Mouse (Mus musculus) liver, embryonic 16.5 days (tissue): ENCODE results near the gene Slc44a3. TPM values are rescaled to one million over a fixed set of nuclear protein-coding genes. Genes with fewer than 3 reads are reported as not detected.

Source experiments
- ATAC-seq: fragments of 200-750 bp; cut with Nextera tagmentation; 2 replicates; pipeline ENCODE4 v1.8.0; 2017; ENCODE audit warnings: low read depth, mild to moderate bottlenecking, moderate number of reproducible peaks, moderate library complexity
- H3K27ac ChIP-seq: fragments of 300-500 bp; sonication (generic); 2 replicates; pipeline ENCODE4 v1.5.1; 2014; ENCODE audit warnings: mild to moderate bottlenecking, low read length
- H3K27me3 ChIP-seq: fragments of 300-500 bp; sonication (generic); 2 replicates; pipeline ENCODE4 v1.6.1; 2014; ENCODE audit warnings: low read depth, low read length, mixed read lengths; ENCODE audit not compliant: control insufficient read depth, insufficient read depth
- H3K36me3 ChIP-seq: fragments of 300-500 bp; sonication (generic); 2 replicates; pipeline ENCODE4 v1.6.1; 2014; ENCODE audit warnings: mild to moderate bottlenecking; ENCODE audit not compliant: control insufficient read depth, insufficient read depth
- H3K4me1 ChIP-seq: fragments of 300-500 bp; sonication (generic); 2 replicates; pipeline ENCODE4 v1.6.1; 2014; ENCODE audit warnings: low read depth, low read length, mixed read lengths; ENCODE audit not compliant: control insufficient read depth
- H3K4me2 ChIP-seq: fragments of 300-500 bp; sonication (generic); 2 replicates; pipeline ENCODE4 v1.6.1; 2014; ENCODE audit warnings: low read depth, low read length, mixed read lengths
- H3K4me3 ChIP-seq: fragments of 300-500 bp; sonication (generic); 2 replicates; pipeline ENCODE4 v1.5.1; 2014; ENCODE audit warnings: low read depth, mild to moderate bottlenecking, low read length
- H3K9ac ChIP-seq: fragments of 300-500 bp; sonication (generic); 2 replicates; pipeline ENCODE4 v1.6.1; 2014; ENCODE audit warnings: low read depth, low read length
- H3K9me3 ChIP-seq: fragments of 300-500 bp; sonication (generic); replicated peaks from 2 replicates; pipeline ENCODE4 v1.6.1; 2016; ENCODE audit warnings: low read length; ENCODE audit not compliant: control insufficient read depth
- WGBS: fragments of 180-500 bp; shearing (Covaris S2); extraction: QIAGEN DNeasy Blood & Tissue Kit; methylation state at CpG from one replicate; pipeline ENCODE4 v1.1.7; 2014; ENCODE audit not compliant: insufficient replicate concordance; 5-methylcytosine and 5-hydroxymethylcytosine counted together
- polyA plus RNA-seq: library from polyadenylated mRNA; unstranded; fragments of >200 nt; fragmentation: Nextera tagmentation; extraction: Ambion mirVana; gene quantifications from 2 replicates; pipeline ENCODE4 v1.2.1, GENCODE M21; 2015

Gene Slc44a3
- polyA plus RNA-seq, 1 experiment from 2014 or later = 22.8 TPM

- Histone ChIP-seq H3K27ac (no peak overlapping the region), H3K9ac (no peak overlapping the region), H3K4me2 (no peak overlapping the region), H3K9me3 (no peaks in the 10 kb centered on the region), H3K27me3 (no peaks in the 10 kb centered on the region), H3K36me3 (peaks cover 4% of the 10 kb centered on the region), H3K4me1 (no peaks in the 10 kb centered on the region), H3K4me3 (no peak overlapping the region)
- WGBS = 52% methylated on average over 7 of the region's 7 CpGs
- no peak for ATAC-seq
Observed at GRCm38 (mm10) chr3:121493997-121494421, 38.2 kb downstream of the Slc44a3 start.

- WGBS = 49% methylated on average over 5 of the region's 5 CpGs
- H3K27ac ChIP-seq = no peak overlapping the region
- H3K9ac ChIP-seq = no peak overlapping the region
- no peaks in the 10 kb centered on the region for H3K27me3 ChIP-seq
- H3K4me3 ChIP-seq = no peak overlapping the region
- no peaks in the 10 kb centered on the region for H3K9me3 ChIP-seq
- peaks cover 4% of the 10 kb centered on the region for H3K36me3 ChIP-seq
- ATAC-seq = no peak
- H3K4me1 ChIP-seq = no peaks in the 10 kb centered on the region
- H3K4me2 ChIP-seq = no peak overlapping the region
Observed at GRCm38 (mm10) chr3:121492026-121492425, 40.2 kb downstream of the Slc44a3 start.

- Histone ChIP-seq H3K27ac (no peak overlapping the region), H3K9me3 (no peaks in the 10 kb centered on the region), H3K4me3 (no peak overlapping the region), H3K27me3 (no peaks in the 10 kb centered on the region), H3K4me2 (no peak overlapping the region), H3K36me3 (peaks cover 4% of the 10 kb centered on the region), H3K4me1 (no peaks in the 10 kb centered on the region), H3K9ac (no peak overlapping the region)
- WGBS = 41% methylated on average over 5 of the region's 5 CpGs
- no peak for ATAC-seq
Observed at GRCm38 (mm10) chr3:121490941-121491340, 41.3 kb downstream of the Slc44a3 start.

GRCm38 (mm10) chr3:121489462-121490118 lies 42.6 kb downstream of the Slc44a3 start:
- H3K9ac ChIP-seq = no peak overlapping the region
- no peak for ATAC-seq
- no peaks in the 10 kb centered on the region for H3K27me3 ChIP-seq
- no peak overlapping the region for H3K27ac ChIP-seq
- no peaks in the 10 kb centered on the region for H3K9me3 ChIP-seq
- 71% methylated on average over 12 of the region's 12 CpGs for WGBS
- H3K4me2 ChIP-seq = no peak overlapping the region
- H3K36me3 ChIP-seq = no peaks in the 10 kb centered on the region
- no peaks in the 10 kb centered on the region for H3K4me1 ChIP-seq
- no peak overlapping the region for H3K4me3 ChIP-seq

GRCm38 (mm10) chr3:121485201-121485600 lies 47.0 kb downstream of the Slc44a3 start:
- Histone ChIP-seq H3K9me3 (no peaks in the 10 kb centered on the region), H3K27me3 (no peaks in the 10 kb centered on the region), H3K4me2 (no peak overlapping the region), H3K27ac (no peak overlapping the region), H3K4me3 (no peak overlapping the region), H3K36me3 (no peaks in the 10 kb centered on the region), H3K4me1 (no peaks in the 10 kb centered on the region), H3K9ac (no peak overlapping the region)
- no peak for ATAC-seq
- 55% methylated on average over 2 of the region's 2 CpGs for WGBS

GRCm38 (mm10) chr3:121483266-121484161 lies 48.7 kb downstream of the Slc44a3 start:
- H3K27me3 ChIP-seq = no peaks in the 10 kb centered on the region
- no peaks in the 10 kb centered on the region for H3K9me3 ChIP-seq
- no peak overlapping the region for H3K27ac ChIP-seq
- H3K4me2 ChIP-seq = no peak overlapping the region
- H3K9ac ChIP-seq = no peak overlapping the region
- ATAC-seq = no peak
- H3K4me3 ChIP-seq = no peak overlapping the region
- no peaks in the 10 kb centered on the region for H3K4me1 ChIP-seq
- 62% methylated on average over 25 of the region's 25 CpGs for WGBS
- H3K36me3 ChIP-seq = no peaks in the 10 kb centered on the region

- H3K36me3 ChIP-seq = no peaks in the 10 kb centered on the region
- no peak overlapping the region for H3K4me2 ChIP-seq
- ATAC-seq = no peak
- H3K4me3 ChIP-seq = no peak overlapping the region
- no peaks in the 10 kb centered on the region for H3K4me1 ChIP-seq
- H3K27me3 ChIP-seq = no peaks in the 10 kb centered on the region
- H3K27ac ChIP-seq = no peak overlapping the region
- WGBS = 50% methylated on average over 6 of the region's 6 CpGs
- no peak overlapping the region for H3K9ac ChIP-seq
- no peaks in the 10 kb centered on the region for H3K9me3 ChIP-seq
Observed at GRCm38 (mm10) chr3:121481564-121481963, 50.6 kb downstream of the Slc44a3 start.

- 57% methylated on average over 6 of the region's 8 CpGs for WGBS
- no peaks in the 10 kb centered on the region for H3K9me3 ChIP-seq
- H3K9ac ChIP-seq = no peak overlapping the region
- no peaks in the 10 kb centered on the region for H3K27me3 ChIP-seq
- no peaks in the 10 kb centered on the region for H3K36me3 ChIP-seq
- no peaks in the 10 kb centered on the region for H3K4me1 ChIP-seq
- H3K4me3 ChIP-seq = no peak overlapping the region
- H3K4me2 ChIP-seq = no peak overlapping the region
- no peak overlapping the region for H3K27ac ChIP-seq
- no peak for ATAC-seq
Observed at GRCm38 (mm10) chr3:121480961-121481436, 51.2 kb downstream of the Slc44a3 start.
